Mouse (Mus musculus) heart, postnatal 0 days (tissue): ENCODE measurements around the gene Rasgrf2.

Experiments used
- CTCF ChIP-seq: IDR thresholded peaks from 2 replicates; pipeline ENCODE4 v1.5.1; 2016; ENCODE audit warnings: antibody characterized with exemption, control low read depth, low read depth
- EP300 ChIP-seq: IDR thresholded peaks from 2 replicates; pipeline ENCODE4 v1.6.1; 2016; ENCODE audit warnings: antibody characterized with exemption, low read depth

GRCm38 (mm10) chr13:92108237-92108636, 23.2 kb downstream of the Rasgrf2 start:
- TF ChIP-seq CTCF (no peak), EP300 (0 out of 2 replicates have a peak, but pooled peaks have one; percentile 25)
